Mouse (Mus musculus) CH12.LX (cell line): ENCODE data around the gene Sap30. TPM values are rescaled to one million over a fixed set of nuclear protein-coding genes. Genes with fewer than 3 reads are reported as not detected.
A peak's percentile ranks its signal among the peaks of the same experiment; 100 is the strongest.

ENCODE experiments used
- DNase-seq: peaks from one replicate; pipeline ENCODE4 v3.0.0-alpha.2; 2013; ENCODE audit errors: extremely low read depth
- H3K27ac ChIP-seq: 2 replicates; pipeline ENCODE4 v1.5.1; 2012; ENCODE audit warnings: low read depth, mild to moderate bottlenecking, control low read depth, moderate library complexity; ENCODE audit not compliant: insufficient read depth
- H3K27me3 ChIP-seq: replicated peaks from 2 replicates; pipeline ENCODE3; 2012; ENCODE audit warnings: inconsistent platforms
- H3K36me3 ChIP-seq, 2 experiments: replicated peaks in 1 of 2; 2 replicates each; pipeline versions ENCODE3 to v1.6.1; 2012; ENCODE audit warnings: inconsistent platforms in 1 of 2, low read length in 1 of 2, mild to moderate bottlenecking in 1 of 2, mixed read lengths in 1 of 2, moderate library complexity in 1 of 2; ENCODE audit not compliant: control insufficient read depth in 1 of 2, insufficient read depth in 1 of 2
- H3K4me1 ChIP-seq, 2 experiments: 2 replicates each; pipeline ENCODE4 v1.6.1; 2012; ENCODE audit warnings: inconsistent platforms in 1 of 2, moderate library complexity in 1 of 2; ENCODE audit not compliant: insufficient read depth in 2 of 2, control insufficient read depth in 1 of 2
- H3K4me2 ChIP-seq: 2 replicates; pipeline ENCODE4 v1.6.1; 2012; ENCODE audit warnings: low read depth, mild to moderate bottlenecking, control low read depth; ENCODE audit not compliant: poor library complexity, insufficient read depth, severe bottlenecking
- H3K4me3 ChIP-seq, 3 experiments: fragments of 150-350 bp in 1 of 3; sonication (generic) in 1 of 3; replicated peaks in 1 of 3; 2 replicates each; pipeline versions ENCODE3 to v1.5.1; 2011 to 2012; ENCODE audit warnings: low read depth in 2 of 3, low read length in 2 of 3, mild to moderate bottlenecking in 2 of 3, moderate library complexity in 2 of 3, control low read depth in 1 of 3, improper control_type of control experiment in 1 of 3, inconsistent platforms in 1 of 3, mixed read lengths in 1 of 3; ENCODE audit not compliant: poor library complexity in 1 of 3
- H3K79me2 ChIP-seq: replicated peaks from 2 replicates; pipeline ENCODE4 v1.6.1; 2012; ENCODE audit warnings: mild to moderate bottlenecking, moderate library complexity; ENCODE audit not compliant: control insufficient read depth, poor library complexity, insufficient read depth, severe bottlenecking; ENCODE audit errors: extremely low read depth
- H3K9ac ChIP-seq: 2 replicates; pipeline ENCODE4 v1.6.1; 2012; ENCODE audit warnings: low read depth, mild to moderate bottlenecking, control low read depth, moderate library complexity; ENCODE audit not compliant: insufficient read depth
- H3K9me3 ChIP-seq: replicated peaks from 2 replicates; pipeline ENCODE3; 2012; ENCODE audit warnings: low read length, inconsistent platforms, mixed read lengths
- BHLHE40 ChIP-seq: IDR thresholded peaks from 2 replicates; pipeline ENCODE4 v1.6.1; 2011; ENCODE audit warnings: mild to moderate bottlenecking, low read depth, low read length, improper control_type of control experiment
- CHD1 ChIP-seq: IDR thresholded peaks from 2 replicates; pipeline ENCODE4 v1.6.1; 2012; ENCODE audit warnings: low read depth, low read length, improper control_type of control experiment, inconsistent platforms
- E2F4 ChIP-seq: IDR thresholded peaks from 2 replicates; pipeline ENCODE4 v1.6.1; 2011; ENCODE audit warnings: low read depth, low read length, improper control_type of control experiment; ENCODE audit not compliant: insufficient replicate concordance
- ELF1 ChIP-seq: IDR thresholded peaks from 2 replicates; pipeline ENCODE4 v1.6.1; 2014; ENCODE audit warnings: low read depth, mild to moderate bottlenecking, inconsistent platforms, low read length, improper control_type of control experiment
- GABPA ChIP-seq: IDR thresholded peaks from 2 replicates; pipeline ENCODE4 v1.6.1; 2012; ENCODE audit warnings: low read depth, low read length, improper control_type of control experiment, inconsistent platforms; ENCODE audit not compliant: insufficient replicate concordance
- KAT2A ChIP-seq: IDR thresholded peaks from 2 replicates; pipeline ENCODE4 v1.6.1; 2012; ENCODE audit warnings: low read length, improper control_type of control experiment, inconsistent platforms; ENCODE audit not compliant: insufficient replicate concordance
- MAX ChIP-seq: IDR thresholded peaks from 2 replicates; pipeline ENCODE4 v1.6.1; 2011; ENCODE audit warnings: low read length, improper control_type of control experiment
- MAZ ChIP-seq: IDR thresholded peaks from 2 replicates; pipeline ENCODE4 v1.6.1; 2012; ENCODE audit warnings: low read depth, mild to moderate bottlenecking, inconsistent platforms, low read length, improper control_type of control experiment, moderate library complexity
- MEF2A ChIP-seq: IDR thresholded peaks from 2 replicates; pipeline ENCODE4 v1.6.1; 2014; ENCODE audit warnings: low read depth, mild to moderate bottlenecking, inconsistent platforms, low read length, improper control_type of control experiment, borderline replicate concordance
- MXI1 ChIP-seq: IDR thresholded peaks from 2 replicates; pipeline ENCODE4 v1.6.1; 2011; ENCODE audit warnings: mild to moderate bottlenecking, low read depth, low read length, improper control_type of control experiment
- MYC ChIP-seq: IDR thresholded peaks from 2 replicates; pipeline ENCODE4 v1.6.1; 2011; ENCODE audit warnings: low read depth, mild to moderate bottlenecking, improper control_type of control experiment, low read length
- NELFE ChIP-seq: IDR thresholded peaks from 2 replicates; pipeline ENCODE4 v1.6.1; 2011; ENCODE audit warnings: low read depth, low read length, improper control_type of control experiment
- NRF1 ChIP-seq: IDR thresholded peaks from 2 replicates; pipeline ENCODE4 v1.6.1; 2014; ENCODE audit warnings: low read depth, mild to moderate bottlenecking, inconsistent platforms, low read length, improper control_type of control experiment, moderate library complexity
- PAX5 ChIP-seq: IDR thresholded peaks from 2 replicates; pipeline ENCODE4 v1.6.1; 2012; ENCODE audit warnings: low read length, inconsistent platforms, mixed read lengths
- POLR2A ChIP-seq: IDR thresholded peaks from 2 replicates; pipeline ENCODE4 v1.6.1; 2011; ENCODE audit warnings: low read depth, mild to moderate bottlenecking, improper control_type of control experiment, low read length
- POLR2AphosphoS2 ChIP-seq: IDR thresholded peaks from 2 replicates; pipeline ENCODE4 v1.6.1; 2011; ENCODE audit warnings: low read depth, low read length, improper control_type of control experiment
- RAD21 ChIP-seq: IDR thresholded peaks from 2 replicates; pipeline ENCODE4 v1.6.1; 2011; ENCODE audit warnings: low read depth, mild to moderate bottlenecking, low read length, improper control_type of control experiment, moderate library complexity
- RCOR1 ChIP-seq: conservative IDR thresholded peaks from 2 replicates; pipeline ENCODE4 v1.6.1; 2012; ENCODE audit warnings: low read depth, mild to moderate bottlenecking, inconsistent platforms, low read length, improper control_type of control experiment
- SIN3A ChIP-seq: IDR thresholded peaks from 2 replicates; pipeline ENCODE4 v1.6.1; 2012; ENCODE audit warnings: low read length, improper control_type of control experiment, inconsistent platforms
- TCF12 ChIP-seq: IDR thresholded peaks from 2 replicates; pipeline ENCODE4 v1.6.1; 2014; ENCODE audit warnings: low read depth, mild to moderate bottlenecking, inconsistent platforms, low read length, improper control_type of control experiment
- UBTF ChIP-seq: IDR thresholded peaks from 2 replicates; pipeline ENCODE4 v1.6.1; 2012; ENCODE audit warnings: low read depth, mild to moderate bottlenecking, inconsistent platforms, low read length, improper control_type of control experiment, moderate library complexity
- USF2 ChIP-seq: conservative IDR thresholded peaks from 2 replicates; pipeline ENCODE4 v1.6.1; 2011; ENCODE audit warnings: low read depth, low read length, improper control_type of control experiment
- ZKSCAN1 ChIP-seq: IDR thresholded peaks from 2 replicates; pipeline ENCODE4 v1.6.1; 2012; ENCODE audit warnings: low read depth, inconsistent platforms, low read length, improper control_type of control experiment, borderline replicate concordance
- ZMIZ1 ChIP-seq: IDR thresholded peaks from 2 replicates; pipeline ENCODE4 v1.6.1; 2012; ENCODE audit warnings: low read depth, mild to moderate bottlenecking, inconsistent platforms, low read length, improper control_type of control experiment
- dilution Hi-C: fragments of 300-500 bp; cut with MboI; formaldehyde crosslinking; loops from 2 replicates; pipeline ENCODE4 v1.14.3; 2020; ENCODE audit warnings: low sequenced_read_pairs; ENCODE audit not compliant: extremely low pct_unique_long_range_greater_than_20kb, extremely low pct_ligation_motif_present
- in situ Hi-C: fragments of 300-500 bp; cut with MboI; formaldehyde crosslinking; loops from 3 replicates; pipeline ENCODE4 v1.14.3; 2019; ENCODE audit warnings: low sequenced_read_pairs, low pct_ligation_motif_present, low pct_unique_long_range_greater_than_20kb, mixed read lengths
- polyA plus RNA-seq: library from polyadenylated mRNA; unstranded; fragments of >175 nt; gene quantifications from 2 replicates; pipeline ENCODE4 v1.2.1, GENCODE M21; 2012; ENCODE audit warnings: low read depth; ENCODE audit not compliant: insufficient read length
- total RNA-seq, 2 experiments: library from RNA; depleted of rRNA; stranded (reverse); fragments of 300-350 nt in 1 of 2; fragments of >200 nt in 1 of 2; gene quantifications; 2 replicates each; pipeline ENCODE4 v1.2.3; 2012 to 2014

Sap30 gene
- total and polyA plus RNA-seq, 3 experiments: 33.9 to 82.6 (median 37.1) TPM

GRCm38 (mm10) chr8:57488312-57488765, 679 bp upstream of the Sap30 start:
- TF ChIP-seq PAX5: no peak
- TF ChIP-seq RCOR1: no peak
- no peak for TF ChIP-seq ZMIZ1
- TF ChIP-seq ZKSCAN1: no peak
- TF ChIP-seq NELFE: peak; percentile 48
- TF ChIP-seq CHD1: no peak; the same call in 1 of the 2 replicates
- TF ChIP-seq USF2: no peak
- TF ChIP-seq POLR2A: peak; percentile 52; the same call in 1 of the 2 replicates
- TF ChIP-seq MYC: 0 out of 2 replicates have a peak, but pooled peaks have one; percentile 12
- peak; percentile 17; the same call in 1 of the 2 replicates for TF ChIP-seq MAX
- TF ChIP-seq KAT2A: no peak
- peak; percentile 81 for TF ChIP-seq NRF1
- no peak for TF ChIP-seq ELF1
- no peak for TF ChIP-seq RAD21
- peak; percentile 73 for TF ChIP-seq MEF2A
- TF ChIP-seq BHLHE40: peak; percentile 87
- TF ChIP-seq TCF12: 0 out of 2 replicates have a peak, but pooled peaks have one; percentile 27
- TF ChIP-seq MXI1: 0 out of 2 replicates have a peak, but pooled peaks have one; percentile 25
- TF ChIP-seq GABPA: no peak
- no peak for TF ChIP-seq POLR2AphosphoS2
- TF ChIP-seq SIN3A: no peak
- TF ChIP-seq E2F4: no peak
- no peak for TF ChIP-seq UBTF
- TF ChIP-seq MAZ: 0 out of 2 replicates have a peak, but pooled peaks have one; percentile 70
- peaks cover 10% of the 10 kb centered on the region for H3K79me2 ChIP-seq
- peak overlapping the region; percentile 85 to 94 (median 89) for H3K4me3 ChIP-seq
- in situ Hi-C loops: no loop called here
- no peaks in the 10 kb centered on the region for H3K9me3 ChIP-seq
- no peaks in the 10 kb centered on the region for H3K27me3 ChIP-seq
- DNase-seq: peak; percentile 72
- dilution Hi-C loops: no loop called here
- peak overlapping the region; percentile 76 for H3K27ac ChIP-seq
- H3K36me3 ChIP-seq: peaks cover 0 to 6% of the 10 kb centered on the region in 2 experiments
- H3K4me2 ChIP-seq: peak overlapping the region; percentile 43
- H3K4me1 ChIP-seq: peaks cover 3 to 18% of the 10 kb centered on the region in 2 experiments; a peak in 2 of 4 replicates
- H3K9ac ChIP-seq: peak overlapping the region; percentile 92
